Mouse (Mus musculus): ENCODE data around the gene 1810049J17Rik. TPM values are rescaled to one million over a fixed set of nuclear protein-coding genes. Genes with fewer than 3 reads are reported as not detected.

Gene 1810049J17Rik
- total and polyA plus RNA-seq, 3 experiments, result not detected

DNA sequence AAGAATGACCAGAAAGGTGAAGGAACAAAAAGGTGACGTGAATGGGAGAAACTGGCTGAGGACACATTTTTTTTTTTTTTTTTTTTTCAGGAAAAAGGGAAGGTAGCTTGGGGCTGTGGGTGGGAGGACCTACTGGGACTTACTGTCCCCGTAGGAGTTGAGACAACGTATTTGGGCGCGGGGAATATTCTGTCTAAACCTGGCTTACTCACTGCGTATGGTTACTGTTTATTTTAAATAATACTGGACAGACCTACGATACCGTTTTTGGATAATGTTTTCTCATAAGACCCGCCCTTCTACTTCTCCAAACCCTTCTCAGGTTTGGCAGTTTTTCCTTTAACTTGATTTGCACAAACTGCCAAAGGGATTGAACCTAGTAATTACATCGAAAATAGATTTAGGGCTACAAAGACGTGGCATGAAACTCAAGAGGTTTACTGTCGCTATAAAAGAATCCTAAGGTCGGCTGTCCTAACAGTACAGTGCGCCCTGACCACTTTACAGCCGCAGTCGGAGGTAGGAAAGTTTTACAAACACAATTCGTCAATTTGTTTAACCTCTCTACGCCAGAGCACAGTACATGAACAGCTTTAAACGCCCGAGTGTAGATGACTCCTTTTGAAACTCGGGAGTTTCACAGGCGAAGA, 1.1 kb downstream of the 1810049J17Rik start:
- TF ChIP-seq EP300 (IDR thresholded peaks at IDR 0.05; ENCODE audit: insufficient read depth, low read depth, low read length) (no peak), POLR2A (IDR thresholded peaks at IDR 0.05; ENCODE audit: insufficient read depth, low read depth, low read length) (no peak), CTCF (IDR thresholded peaks at IDR 0.05) (no peak)
- Histone ChIP-seq H3K27ac (peak overlapping the region; percentile 99), H3K27me3 (ENCODE audit: control insufficient read depth, insufficient read depth, low read length) (no peaks in the 10 kb centered on the region), H3K4me1 (ENCODE audit: control insufficient read depth, insufficient read depth, low read length) (peaks cover 6% of the 10 kb centered on the region), H3K79me2 (replicated peaks; ENCODE audit: control insufficient read depth, insufficient read depth, low read length) (peaks cover 5% of the 10 kb centered on the region), H3K36me3 (ENCODE audit: control insufficient read depth, insufficient read depth, low read length) (peaks cover 8% of the 10 kb centered on the region), H3K4me3 (peak overlapping the region; percentile 96), H3K9ac (ENCODE audit: low read depth, low read length) (peak overlapping the region; percentile 72)
- no peak for DNase-seq
- 5% methylated on average over 22 of the region's 22 CpGs for WGBS
- intact Hi-C loops (cut with DNase I), result loop anchor here (5.0 kb wide), 1 partner anchor 123 kb away; no protein-coding TSS in a partner anchor

DNA sequence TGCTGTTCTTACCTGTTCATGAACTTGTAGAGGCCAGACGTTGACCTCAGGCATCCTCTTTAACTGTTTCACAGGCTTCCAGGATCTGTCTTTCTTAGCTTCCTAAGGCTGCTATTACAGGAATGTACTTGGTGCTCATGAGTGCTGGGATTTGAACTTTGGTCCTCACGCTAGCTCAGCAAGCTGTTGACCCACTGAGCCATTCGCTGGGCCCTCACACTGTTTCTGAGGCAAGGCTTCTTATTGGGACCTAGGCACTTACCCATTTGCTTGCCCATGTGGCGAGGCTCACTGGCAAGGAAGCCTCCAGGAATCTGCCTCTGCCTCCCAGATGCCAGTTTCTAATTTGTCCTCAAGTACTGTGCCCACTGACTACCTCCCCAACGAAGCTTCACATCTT, 1.8 kb downstream of the 1810049J17Rik start:
- Histone ChIP-seq H3K79me2 (replicated peaks; ENCODE audit: control insufficient read depth, insufficient read depth, low read length) (peaks cover 5% of the 10 kb centered on the region), H3K4me3 (no peak overlapping the region), H3K4me1 (ENCODE audit: control insufficient read depth, insufficient read depth, low read length) (peaks cover 6% of the 10 kb centered on the region), H3K27me3 (ENCODE audit: control insufficient read depth, insufficient read depth, low read length) (no peaks in the 10 kb centered on the region), H3K36me3 (ENCODE audit: control insufficient read depth, insufficient read depth, low read length) (peaks cover 7% of the 10 kb centered on the region), H3K27ac (no peak overlapping the region), H3K9ac (ENCODE audit: low read depth, low read length) (no peak overlapping the region)
- DNase-seq, result no peak
- 58% methylated on average over 5 of the region's 5 CpGs for WGBS
- intact Hi-C loops (cut with DNase I), result loop anchor here (5.0 kb wide), 1 partner anchor 123 kb away; no protein-coding TSS in a partner anchor
- TF ChIP-seq CTCF (IDR thresholded peaks at IDR 0.05), result no peak
- no peak for TF ChIP-seq POLR2A (IDR thresholded peaks at IDR 0.05; ENCODE audit: insufficient read depth, low read depth, low read length)
- TF ChIP-seq EP300 (IDR thresholded peaks at IDR 0.05; ENCODE audit: insufficient read depth, low read depth, low read length), result no peak

GRCm38 (mm10) chr15:12318451-12318850, 3.2 kb downstream of the 1810049J17Rik start:
- H3K4me1 ChIP-seq (ENCODE audit: control insufficient read depth, insufficient read depth, low read length), result 0 out of 2 replicates have a peak, but pooled peaks cover 1% of the 10 kb centered on the region
- no peak overlapping the region for H3K9ac ChIP-seq (ENCODE audit: low read depth, low read length)
- H3K36me3 ChIP-seq (ENCODE audit: control insufficient read depth, insufficient read depth, low read length), result peaks cover 1% of the 10 kb centered on the region; the same call in 1 of the 2 replicates
- no peak for DNase-seq
- H3K4me3 ChIP-seq, result no peak overlapping the region
- H3K79me2 ChIP-seq (replicated peaks; ENCODE audit: control insufficient read depth, insufficient read depth, low read length), result peaks cover 5% of the 10 kb centered on the region
- intact Hi-C loops (cut with DNase I), result no loop called here
- H3K27ac ChIP-seq, result no peak overlapping the region
- no peaks in the 10 kb centered on the region for H3K27me3 ChIP-seq (ENCODE audit: control insufficient read depth, insufficient read depth, low read length)
- TF ChIP-seq EP300 (IDR thresholded peaks at IDR 0.05; ENCODE audit: insufficient read depth, low read depth, low read length) (no peak), POLR2A (IDR thresholded peaks at IDR 0.05; ENCODE audit: insufficient read depth, low read depth, low read length) (no peak), CTCF (IDR thresholded peaks at IDR 0.05) (no peak)
- WGBS, result 59% methylated on average over 8 of the region's 8 CpGs

DNA sequence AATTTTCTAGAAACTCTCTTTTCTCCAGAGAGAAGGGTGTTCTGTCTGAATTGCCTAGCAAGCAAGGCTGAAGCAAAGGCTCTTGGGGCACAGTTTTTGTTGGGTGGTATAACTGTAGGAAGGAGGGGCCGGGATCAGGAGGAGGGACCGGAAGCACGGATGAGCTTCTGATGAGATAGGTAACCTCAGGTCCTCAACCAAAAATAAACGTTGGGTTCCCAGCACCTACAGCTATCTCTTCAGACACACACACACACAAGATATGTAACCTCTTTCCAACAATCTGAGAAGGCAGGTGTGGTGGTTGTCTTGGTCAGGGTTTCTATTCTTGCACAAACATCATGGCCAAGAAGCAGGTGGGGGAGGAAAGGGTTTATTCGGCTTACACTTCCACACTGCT, 4.4 kb downstream of the 1810049J17Rik start:
- no peak for TF ChIP-seq POLR2A (IDR thresholded peaks at IDR 0.05; ENCODE audit: insufficient read depth, low read depth, low read length)
- no peak for TF ChIP-seq CTCF (IDR thresholded peaks at IDR 0.05)
- no peak for TF ChIP-seq EP300 (IDR thresholded peaks at IDR 0.05; ENCODE audit: insufficient read depth, low read depth, low read length)
- no peak overlapping the region for H3K9ac ChIP-seq (ENCODE audit: low read depth, low read length)
- 75% methylated on average over 5 of the region's 5 CpGs for WGBS
- H3K79me2 ChIP-seq (replicated peaks; ENCODE audit: control insufficient read depth, insufficient read depth, low read length), result peaks cover 5% of the 10 kb centered on the region
- no peak overlapping the region for H3K27ac ChIP-seq
- H3K36me3 ChIP-seq (ENCODE audit: control insufficient read depth, insufficient read depth, low read length), result no peaks in the 10 kb centered on the region
- H3K27me3 ChIP-seq (ENCODE audit: control insufficient read depth, insufficient read depth, low read length), result no peaks in the 10 kb centered on the region
- no peak overlapping the region for H3K4me3 ChIP-seq
- intact Hi-C loops (cut with DNase I), result no loop called here
- H3K4me1 ChIP-seq (ENCODE audit: control insufficient read depth, insufficient read depth, low read length), result no peaks in the 10 kb centered on the region
- no peak for DNase-seq

DNA sequence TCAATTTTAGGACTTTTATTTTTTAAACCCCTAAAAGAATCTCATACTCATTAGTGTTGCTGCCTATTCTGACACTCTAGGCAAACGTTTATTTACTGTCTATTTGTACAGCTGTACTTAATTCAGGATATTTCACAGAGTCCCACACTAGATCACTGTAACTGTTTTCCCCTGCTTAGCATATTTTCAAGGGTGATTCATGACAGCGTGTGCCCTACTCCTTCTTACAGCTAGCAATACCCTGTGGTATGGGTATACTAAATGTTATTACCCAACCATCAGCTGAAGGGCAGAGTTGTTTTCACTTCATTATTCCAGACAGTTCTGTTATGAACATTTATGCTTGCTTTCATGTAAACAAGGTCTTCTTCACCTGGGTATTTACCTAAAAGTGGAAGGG, 5.7 kb downstream of the 1810049J17Rik start:
- Histone ChIP-seq H3K4me1 (ENCODE audit: control insufficient read depth, insufficient read depth, low read length) (no peaks in the 10 kb centered on the region), H3K27me3 (ENCODE audit: control insufficient read depth, insufficient read depth, low read length) (no peaks in the 10 kb centered on the region), H3K27ac (no peak overlapping the region), H3K36me3 (ENCODE audit: control insufficient read depth, insufficient read depth, low read length) (no peaks in the 10 kb centered on the region), H3K79me2 (replicated peaks; ENCODE audit: control insufficient read depth, insufficient read depth, low read length) (no peaks in the 10 kb centered on the region), H3K4me3 (no peak overlapping the region), H3K9ac (ENCODE audit: low read depth, low read length) (no peak overlapping the region)
- WGBS, result 57% methylated on average over 2 of the region's 2 CpGs
- TF ChIP-seq POLR2A (IDR thresholded peaks at IDR 0.05; ENCODE audit: insufficient read depth, low read depth, low read length) (no peak), EP300 (IDR thresholded peaks at IDR 0.05; ENCODE audit: insufficient read depth, low read depth, low read length) (no peak), CTCF (IDR thresholded peaks at IDR 0.05) (no peak)
- intact Hi-C loops (cut with DNase I), result no loop called here
- DNase-seq, result no peak

DNA sequence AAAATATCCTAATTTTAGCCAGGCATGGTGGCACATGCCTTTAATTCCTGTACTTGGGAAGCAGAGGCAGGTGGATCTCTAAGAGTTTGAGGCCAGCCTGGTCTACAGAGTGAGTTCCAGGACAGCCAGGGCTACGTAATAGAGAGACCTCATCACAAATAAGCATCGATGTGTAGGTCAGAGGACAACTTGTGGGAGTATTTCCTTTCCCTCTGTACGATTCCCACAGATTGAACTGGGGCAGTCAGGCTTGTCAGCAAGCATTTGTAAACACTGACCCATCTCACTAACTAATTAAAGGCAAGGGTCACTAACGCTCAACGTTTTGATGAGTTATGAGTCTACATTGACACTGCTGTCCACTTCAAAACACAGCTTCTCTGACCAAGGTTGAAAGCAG, 7.1 kb downstream of the 1810049J17Rik start:
- Histone ChIP-seq H3K4me3 (no peak overlapping the region), H3K36me3 (ENCODE audit: control insufficient read depth, insufficient read depth, low read length) (no peaks in the 10 kb centered on the region), H3K4me1 (ENCODE audit: control insufficient read depth, insufficient read depth, low read length) (no peaks in the 10 kb centered on the region), H3K27ac (no peak overlapping the region), H3K9ac (ENCODE audit: low read depth, low read length) (no peak overlapping the region), H3K79me2 (replicated peaks; ENCODE audit: control insufficient read depth, insufficient read depth, low read length) (no peaks in the 10 kb centered on the region), H3K27me3 (ENCODE audit: control insufficient read depth, insufficient read depth, low read length) (no peaks in the 10 kb centered on the region)
- TF ChIP-seq POLR2A (IDR thresholded peaks at IDR 0.05; ENCODE audit: insufficient read depth, low read depth, low read length), result no peak
- no peak for TF ChIP-seq EP300 (IDR thresholded peaks at IDR 0.05; ENCODE audit: insufficient read depth, low read depth, low read length)
- no peak for TF ChIP-seq CTCF (IDR thresholded peaks at IDR 0.05)
- intact Hi-C loops (cut with DNase I), result no loop called here
- no peak for DNase-seq
- 66% methylated on average over 5 of the region's 5 CpGs for WGBS
